In genomic region chr7:132299661-132300210, GRCm38 (mm10) we compare ENCODE assay signal across 22 mouse cellular contexts. TPM values are rescaled to one million over a fixed set of nuclear protein-coding genes. Genes with fewer than 3 reads are reported as not detected.
A peak's percentile ranks its signal among the peaks of the same experiment; 100 is the strongest.
DNase-seq lines count a peak whose midpoint lies in the region; ATAC-seq lines count a peak whose summit lies in the region.
"Had no signal": no experiment of that assay in that cellular context is flagged by ENCODE, and none has a peak within 500 bp of the region (broad histone marks: within the 10 kb centered on the region; RNA-seq: fewer than 3 reads in every experiment).

No protein-coding gene starts in this region.

- no peaks in the 10 kb centered on the region for H3K27me3 ChIP-seq in lung, embryonic 15.5 days
- no peaks in the 10 kb centered on the region for H3K27me3 ChIP-seq in kidney, embryonic 15.5 days
- H3K27me3 ChIP-seq in neural tube, embryonic 13.5 days = no peaks in the 10 kb centered on the region
- H3K27me3 ChIP-seq: limb, embryonic 12.5 days; midbrain, embryonic 15.5 days had no signal

- WGBS in lung, embryonic 15.5 days = 40% methylated on average over 5 of the region's 5 CpGs
- WGBS in kidney, embryonic 15.5 days = 18% methylated on average over 5 of the region's 5 CpGs
- 59% methylated on average over 5 of the region's 5 CpGs for WGBS in neural tube, embryonic 13.5 days

- no peaks in the 10 kb centered on the region for H3K36me3 ChIP-seq in lung, embryonic 15.5 days
- H3K36me3 ChIP-seq in kidney, embryonic 15.5 days = no peaks in the 10 kb centered on the region
- no peaks in the 10 kb centered on the region for H3K36me3 ChIP-seq in neural tube, embryonic 13.5 days
- H3K36me3 ChIP-seq: limb, embryonic 12.5 days; midbrain, embryonic 15.5 days had no signal

- no peaks in the 10 kb centered on the region for H3K9me3 ChIP-seq in lung, embryonic 15.5 days
- H3K9me3 ChIP-seq in kidney, embryonic 15.5 days (replicated peaks) = no peaks in the 10 kb centered on the region
- H3K9me3 ChIP-seq in neural tube, embryonic 13.5 days = no peaks in the 10 kb centered on the region
- H3K9me3 ChIP-seq: limb, embryonic 12.5 days; midbrain, embryonic 15.5 days had no signal

- H3K9ac ChIP-seq in lung, embryonic 15.5 days = no peak overlapping the region
- no peak overlapping the region for H3K9ac ChIP-seq in kidney, embryonic 15.5 days
- no peak overlapping the region for H3K9ac ChIP-seq in neural tube, embryonic 13.5 days
- H3K9ac ChIP-seq: limb, embryonic 12.5 days; liver, embryonic 14.5 days; midbrain, embryonic 15.5 days had no signal

- H3K4me3 ChIP-seq in lung, embryonic 15.5 days = no peak overlapping the region
- no peak overlapping the region for H3K4me3 ChIP-seq in kidney, embryonic 15.5 days (replicated peaks)
- H3K4me3 ChIP-seq in neural tube, embryonic 13.5 days = no peak overlapping the region
- H3K4me3 ChIP-seq: limb, embryonic 12.5 days; midbrain, embryonic 15.5 days; myocyte had no signal

- intact Hi-C loops in gastrocnemius, postnatal 14 days (cut with DNase I; ENCODE audit: low total_unique reads) = no loop called here

- peaks cover 65% of the 10 kb centered on the region for H3K4me1 ChIP-seq in lung, embryonic 15.5 days
- peaks cover 65% of the 10 kb centered on the region for H3K4me1 ChIP-seq in kidney, embryonic 15.5 days
- peaks cover 76% of the 10 kb centered on the region for H3K4me1 ChIP-seq in neural tube, embryonic 13.5 days (replicated peaks)
- H3K4me1 ChIP-seq: midbrain, embryonic 15.5 days had no signal

- DNase-seq in embryo, embryonic 11 days = peak; percentile 29
- no peak for DNase-seq in embryo, embryonic 9.5 days (ENCODE audit: extremely low spot score)
- no peak for DNase-seq in lung, postnatal 14 days
- no peak for DNase-seq in gastrocnemius, postnatal 14 days
- DNase-seq in Muller cell, postnatal 12 days (ENCODE audit: inconsistent ontology term) = no peak
- DNase-seq: adrenal gland, postnatal 10 days; cerebellum, adult 9-11 months; gastrocnemius, postnatal 10 days; heart, adult 18-20 months; heart, postnatal 36 days; lung, postnatal 36 days; right cerebral cortex, adult 18-20 months; thymus, postnatal 25 days had no signal

- peak; percentile 43; the same call in 1 of the 2 replicates for ATAC-seq in lung, embryonic 15.5 days (ENCODE audit: borderline replicate concordance, extremely low read depth, low FRiP score, low TSS enrichment)
- ATAC-seq in kidney, embryonic 15.5 days (replicated peaks; ENCODE audit: low FRiP score) = no peak
- ATAC-seq in neural tube, embryonic 13.5 days (ENCODE audit: low read depth) = no peak
- ATAC-seq: activated CD4-positive, CD25-positive, alpha-beta regulatory T cell, adult 4 months; hindbrain, embryonic 16.5 days; midbrain, embryonic 15.5 days had no signal

- peak overlapping the region; percentile 65 for H3K27ac ChIP-seq in lung, embryonic 15.5 days
- peak overlapping the region; percentile 52; the same call in 1 of the 2 replicates for H3K27ac ChIP-seq in kidney, embryonic 15.5 days
- peak overlapping the region; percentile 81 for H3K27ac ChIP-seq in neural tube, embryonic 13.5 days (replicated peaks)
- H3K27ac ChIP-seq: liver, embryonic 14.5 days; midbrain, embryonic 15.5 days had no signal

- no peak overlapping the region for H3K4me2 ChIP-seq in lung, embryonic 15.5 days
- no peak overlapping the region for H3K4me2 ChIP-seq in kidney, embryonic 15.5 days
- H3K4me2 ChIP-seq in neural tube, embryonic 13.5 days = no peak overlapping the region
- H3K4me2 ChIP-seq: limb, embryonic 12.5 days; midbrain, embryonic 15.5 days had no signal

RNA-seq across cellular contexts. Expression of gene Chst15, which starts 17.3 kb away (rescaled TPM):
- 17.8 and 20.3 TPM in 2 replicates for polyA plus RNA-seq in lung, embryonic 15.5 days (2015; fragmentation: Nextera tagmentation; extraction: Ambion mirVana)
- 17.8 and 19.3 TPM in 2 replicates for polyA plus RNA-seq in kidney, embryonic 15.5 days (2015; fragmentation: Nextera tagmentation; extraction: Ambion mirVana)
- 21.9 and 22.5 TPM in 2 replicates for polyA plus RNA-seq in neural tube, embryonic 13.5 days (2015; fragmentation: Nextera tagmentation; extraction: Ambion mirVana)
- total RNA-seq in gastrocnemius, postnatal 14 days (2021) = 1 to 10 TPM; 5.8 to 8.4 TPM
